ENCODE assay signal across 13 mouse cellular contexts in genomic region chr4:62600549-62600948, GRCm38 (mm10).
"Had no signal": no experiment of that assay in that cellular context is flagged by ENCODE, and none has a peak within 500 bp of the region (broad histone marks: within the 10 kb centered on the region; RNA-seq: fewer than 3 reads in every experiment).

No protein-coding gene starts in this region.

- H3K4me1 ChIP-seq: midbrain, embryonic 10.5 days; neural tube, embryonic 12.5 days had no signal

- H3K4me2 ChIP-seq: limb, embryonic 13.5 days; neural tube, embryonic 12.5 days had no signal

- H3K9ac ChIP-seq: limb, embryonic 13.5 days; liver, embryonic 14.5 days; neural tube, embryonic 12.5 days had no signal

- H3K9me3 ChIP-seq: midbrain, embryonic 10.5 days had no signal

- H3K36me3 ChIP-seq: limb, embryonic 13.5 days; midbrain, embryonic 10.5 days; neural tube, embryonic 12.5 days had no signal

- H3K27ac ChIP-seq: layer of hippocampus, adult 2 months; limb, embryonic 13.5 days; liver, embryonic 14.5 days; midbrain, embryonic 10.5 days; neural tube, embryonic 12.5 days had no signal

- H3K27me3 ChIP-seq: limb, embryonic 13.5 days; neural tube, embryonic 12.5 days had no signal

- H3K4me3 ChIP-seq: layer of hippocampus, adult 2 months; limb, embryonic 13.5 days; midbrain, embryonic 10.5 days; neural tube, embryonic 12.5 days had no signal

- DNase-seq: kidney, postnatal 10 days; kidney, postnatal 4 days; left cerebral cortex, postnatal 4 days; lung, adult 18-20 months; midbrain, embryonic 14.5 days; right cerebral cortex, postnatal 14 days; thymus, postnatal 36 days had no signal

- ATAC-seq: intestine, postnatal 0 days had no signal
